Mouse (Mus musculus) CD4-positive, CD25-positive, alpha-beta regulatory T cell, adult 4 months (primary cell): ENCODE measurements around the gene Slc12a4. TPM values are rescaled to one million over a fixed set of nuclear protein-coding genes. Genes with fewer than 3 reads are reported as not detected.
A peak's percentile ranks its signal among the peaks of the same experiment; 100 is the strongest.

Experiments used
- ATAC-seq: one replicate; pipeline ENCODE4 v1.8.0; 2017
- polyA plus RNA-seq, 2 experiments: library from polyadenylated mRNA; unstranded; fragments of 100-300 nt; shearing (Covaris generic); gene quantifications; one replicate each; pipeline ENCODE4 v1.2.1; 2017

The Slc12a4 gene
- polyA plus RNA-seq, 2 experiments from 2014 or later, result 4.5 to 7.2 TPM

DNA sequence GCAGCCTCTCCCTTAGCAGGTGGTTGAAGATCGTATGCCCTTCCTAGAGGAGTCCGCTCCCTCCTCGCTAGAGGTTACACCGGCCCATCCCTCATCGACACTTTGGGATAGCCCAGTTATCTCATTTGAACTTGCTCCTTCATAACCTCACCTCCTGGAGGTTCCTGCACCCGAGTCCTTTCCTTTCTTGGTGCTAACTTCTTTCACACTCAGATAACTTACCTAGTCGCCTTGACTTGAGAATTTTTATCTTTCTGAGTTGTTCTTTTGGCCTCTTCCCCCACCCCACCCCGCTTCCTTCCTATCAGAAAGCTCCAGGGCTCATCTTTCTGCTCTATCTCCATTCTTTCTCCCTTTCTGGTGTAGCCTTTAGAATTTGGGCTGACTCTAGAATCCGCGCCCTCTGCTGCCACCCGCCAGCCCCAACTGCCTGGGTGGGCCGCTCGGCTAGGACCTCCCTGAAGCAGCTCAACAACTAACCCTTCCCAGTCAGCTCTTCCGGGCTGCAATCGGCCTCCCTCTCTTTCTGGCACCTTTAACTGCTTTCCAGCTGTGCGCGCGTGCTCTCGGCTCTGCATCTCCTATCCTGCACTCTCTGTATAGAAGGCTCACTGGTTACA is 905 bp upstream of the Slc12a4 start:
- ATAC-seq, result no peak

DNA sequence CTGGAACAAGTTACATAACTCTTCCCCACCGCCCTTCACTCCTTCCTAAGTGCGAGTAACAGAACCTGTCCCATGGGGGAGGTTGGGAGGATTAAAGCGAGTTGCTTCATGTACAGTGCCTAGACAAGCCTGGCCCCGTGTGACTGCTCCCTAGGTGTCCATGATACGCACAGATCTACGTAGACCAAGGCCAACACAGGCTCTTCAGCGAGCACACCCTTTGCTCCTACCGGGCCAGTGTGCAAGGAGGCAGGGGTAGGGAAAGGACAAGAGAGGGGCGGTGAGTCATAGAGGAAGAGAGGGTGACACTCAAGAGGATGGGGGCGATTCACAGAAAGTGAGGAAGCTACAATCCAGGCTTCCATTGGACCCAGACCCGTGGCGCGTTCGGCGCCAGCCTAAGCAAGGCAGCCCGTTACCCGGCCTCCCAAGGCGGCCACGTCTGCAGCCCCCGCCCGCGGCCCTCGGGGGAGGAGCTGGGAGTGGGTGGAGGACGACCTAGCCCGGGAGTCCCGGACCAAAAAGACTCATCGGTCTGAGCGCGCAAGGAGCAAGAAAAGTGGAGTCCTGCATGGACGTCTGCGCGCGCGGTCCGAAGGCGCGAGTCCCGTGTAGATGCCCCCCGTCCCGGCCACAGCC is 512 bp downstream of the Slc12a4 start:
- peak; percentile 76 for ATAC-seq

DNA sequence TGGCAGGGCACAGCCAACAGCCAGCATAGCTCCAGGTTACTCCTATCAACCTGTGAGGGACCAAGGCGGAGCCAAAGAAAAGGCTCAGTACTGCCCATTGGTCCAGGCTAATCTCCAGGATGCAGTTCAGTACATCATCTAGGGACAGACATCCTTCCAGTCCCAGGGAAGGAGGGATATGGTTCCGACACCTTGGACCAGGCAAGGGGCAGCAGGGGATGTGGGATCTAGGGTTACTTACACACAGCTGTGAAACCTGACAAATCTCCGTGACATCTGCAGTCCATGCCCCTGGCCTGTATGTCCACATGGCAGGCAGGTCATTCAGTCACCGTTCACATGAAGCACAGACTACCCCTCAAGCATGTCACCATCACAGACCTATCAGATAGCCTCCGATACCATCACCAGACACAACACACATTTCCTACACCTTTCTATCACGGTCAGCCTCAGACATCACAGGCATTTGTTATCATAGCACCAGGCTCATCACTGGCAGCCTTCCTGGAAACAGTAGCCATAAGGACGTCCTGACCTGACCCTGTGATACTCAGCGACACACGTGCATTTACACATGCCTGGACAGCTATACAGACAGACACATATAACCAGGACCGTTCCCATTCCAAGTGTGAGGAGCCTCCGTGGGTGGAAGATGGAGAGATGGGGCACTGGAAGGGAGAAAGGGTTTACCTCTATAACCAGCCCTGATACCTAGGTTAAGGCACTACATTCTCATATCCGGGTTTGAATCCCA is 1.2 kb downstream of the Slc12a4 start:
- no peak for ATAC-seq

DNA sequence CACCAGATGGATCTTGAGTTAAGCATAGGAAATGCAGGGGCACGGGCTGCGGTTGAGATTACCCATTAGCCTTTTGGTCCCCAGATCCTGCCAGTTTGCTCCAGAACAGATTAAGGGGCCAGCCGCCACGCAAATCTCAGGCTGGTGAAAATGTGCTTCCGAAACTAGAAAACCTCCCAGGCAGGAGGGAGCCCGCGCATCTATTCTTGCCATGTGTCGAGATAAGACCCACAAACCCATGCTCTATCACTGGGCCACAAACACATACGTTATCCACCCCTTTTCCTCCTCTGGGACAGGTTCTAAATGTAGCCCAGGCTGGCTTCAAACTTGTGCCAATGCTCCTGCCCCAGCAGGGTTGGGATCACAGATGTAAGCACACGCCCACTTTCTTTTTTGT is 4.4 kb downstream of the Slc12a4 start:
- no peak for ATAC-seq

DNA sequence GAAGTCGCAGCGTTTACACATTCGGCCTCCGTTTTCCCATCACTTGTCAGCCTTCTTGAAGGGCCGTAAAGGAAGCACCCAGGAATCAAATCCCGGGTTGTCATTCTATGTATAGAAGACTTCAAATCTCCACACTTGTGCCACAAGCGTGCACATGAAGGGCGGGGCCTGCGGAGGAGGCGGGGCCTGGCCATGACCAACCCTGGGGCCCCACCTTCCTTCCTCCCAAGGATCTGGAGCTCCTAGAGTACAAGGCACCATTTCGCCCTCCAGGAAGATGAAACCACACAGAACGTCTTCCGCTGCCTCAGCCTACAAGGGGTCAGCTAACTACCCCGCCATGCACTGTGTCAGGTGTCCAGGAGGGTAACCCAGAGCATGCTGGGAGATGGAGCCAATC is 4.8 kb downstream of the Slc12a4 start:
- no peak for ATAC-seq

DNA sequence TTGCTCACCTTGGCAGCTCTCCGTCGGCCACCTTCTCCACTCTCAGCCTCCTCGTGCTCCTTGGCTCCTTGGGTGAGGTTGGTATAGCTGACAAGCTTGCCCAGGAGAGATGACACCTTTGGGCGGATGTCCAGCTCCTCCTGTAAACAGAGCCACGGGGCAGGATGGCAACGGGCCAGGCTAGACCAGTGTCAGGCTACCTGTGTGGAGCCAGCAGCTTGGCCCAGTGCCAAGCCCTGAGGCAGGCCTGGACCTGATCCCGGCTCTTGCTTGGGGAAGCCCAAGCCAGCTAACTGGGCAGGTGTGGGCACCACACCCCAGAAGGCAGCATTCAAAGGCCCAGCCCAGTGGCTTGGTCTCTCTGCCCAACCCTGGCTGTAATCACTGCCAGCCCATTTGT is 6.5 kb downstream of the Slc12a4 start:
- ATAC-seq, result no peak

DNA sequence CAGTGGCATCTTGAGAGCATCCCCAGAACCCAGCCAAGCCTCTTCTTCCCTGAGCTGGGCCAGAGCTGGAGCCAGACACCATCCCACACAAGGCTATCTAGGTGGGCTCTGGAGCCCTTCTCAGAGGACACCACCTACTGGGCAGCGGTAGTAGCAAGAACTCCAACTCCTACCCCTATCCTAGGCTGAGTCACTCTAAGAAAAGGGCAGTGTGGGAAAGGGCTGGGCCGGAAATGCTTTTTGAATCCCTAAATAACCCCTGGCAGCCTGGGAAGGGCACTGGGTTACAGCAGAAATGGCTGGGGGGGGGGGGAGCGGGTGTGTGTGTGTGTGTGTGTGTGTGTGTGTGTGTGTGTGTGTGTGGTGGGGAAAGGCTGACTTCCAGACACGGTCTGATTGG is 8.1 kb downstream of the Slc12a4 start:
- ATAC-seq, result no peak

DNA sequence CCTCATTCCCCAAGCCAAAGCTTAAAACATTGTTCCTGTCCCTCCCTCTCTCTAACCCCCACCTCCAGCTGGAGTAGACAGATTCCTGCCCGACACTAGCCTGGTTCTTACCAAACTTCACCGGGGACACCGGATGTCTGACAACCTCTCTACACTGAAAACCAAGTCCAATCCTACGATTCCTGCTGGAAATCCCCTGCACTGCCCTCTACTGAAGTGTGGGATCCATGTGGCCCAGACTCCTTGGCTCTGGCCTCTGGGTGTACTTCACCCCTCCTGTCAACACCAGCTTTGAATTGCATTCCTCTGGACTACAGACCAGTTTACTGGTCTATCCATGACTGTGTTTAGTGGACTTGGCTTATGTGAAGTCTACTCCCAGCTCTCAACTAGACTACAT is 9.3 kb downstream of the Slc12a4 start:
- no peak for ATAC-seq

DNA sequence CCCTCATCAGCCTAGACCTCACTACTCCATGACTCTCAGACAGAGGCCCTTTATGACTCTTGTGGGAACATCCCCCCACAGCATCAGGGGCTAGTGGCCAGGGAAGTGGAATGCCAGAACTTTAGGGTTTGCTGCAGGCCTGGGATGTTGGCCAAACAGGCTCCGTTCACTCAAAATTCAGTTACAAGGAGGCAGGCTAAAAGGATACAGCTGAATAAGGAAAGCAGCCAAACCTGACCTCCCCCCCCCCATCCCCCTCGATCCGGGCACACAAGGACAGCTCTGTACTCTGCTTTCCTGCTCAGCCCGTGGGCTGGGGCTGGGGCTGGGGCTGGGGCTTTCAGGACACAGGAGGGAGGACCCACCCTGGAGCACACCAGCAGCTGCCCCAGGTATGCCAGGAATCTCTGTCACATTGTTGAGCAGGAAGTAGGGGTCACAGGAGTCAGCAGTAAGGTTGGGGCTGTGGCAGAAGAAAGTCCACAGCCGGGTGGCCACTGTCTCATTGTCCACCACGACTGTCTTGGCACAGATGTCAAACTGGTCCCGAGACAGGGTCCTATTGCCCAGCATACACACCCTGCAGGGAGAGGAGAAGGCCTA is 14.7 kb downstream of the Slc12a4 start:
- no peak for ATAC-seq

DNA sequence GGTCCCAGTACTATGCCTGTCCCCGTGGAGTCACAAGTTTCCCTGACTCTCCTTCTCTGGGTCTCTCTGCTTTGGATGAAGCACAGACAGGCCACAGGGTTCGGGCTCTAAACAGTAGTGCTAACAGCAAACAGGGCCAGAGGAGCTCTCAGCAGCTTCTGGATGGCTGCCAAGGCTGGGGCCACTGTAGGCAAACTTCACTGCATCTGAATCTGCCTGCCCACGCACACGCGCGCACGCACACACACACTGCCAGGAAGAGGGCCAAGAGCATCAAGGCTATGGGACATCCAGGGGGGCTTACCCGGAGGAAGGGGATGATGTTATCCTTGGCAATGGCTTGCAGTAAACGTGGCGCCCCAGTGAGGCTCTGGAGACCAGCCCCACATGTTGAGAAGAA is 16.5 kb downstream of the Slc12a4 start:
- ATAC-seq, result no peak

DNA sequence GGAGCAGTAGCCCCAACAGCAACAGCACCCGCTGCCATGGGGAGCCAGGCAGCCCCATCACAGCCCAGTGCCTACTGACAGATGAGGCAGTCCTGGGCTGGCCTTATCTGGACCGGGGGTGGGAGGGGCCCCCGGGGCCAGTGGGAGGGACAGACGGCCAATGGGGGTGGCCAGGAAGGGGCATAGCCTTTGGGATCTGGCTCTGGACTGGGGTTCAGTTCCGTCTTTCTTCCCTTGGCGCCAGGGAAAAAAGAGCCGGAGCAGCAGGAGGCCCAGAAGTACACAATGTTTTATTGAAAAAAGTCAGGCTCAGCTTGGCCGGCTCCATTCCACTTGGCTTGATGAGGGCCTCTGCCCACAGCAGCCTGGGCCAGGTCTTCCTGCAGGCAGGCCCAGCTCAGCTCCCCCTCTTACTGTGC is 22.6 kb downstream of the Slc12a4 start, which contains the start of gene Lcat:
TSS of gene Lcat (minus strand) at position 62 of the 419 bp plus-strand sequence.
- ATAC-seq, result no peak

DNA sequence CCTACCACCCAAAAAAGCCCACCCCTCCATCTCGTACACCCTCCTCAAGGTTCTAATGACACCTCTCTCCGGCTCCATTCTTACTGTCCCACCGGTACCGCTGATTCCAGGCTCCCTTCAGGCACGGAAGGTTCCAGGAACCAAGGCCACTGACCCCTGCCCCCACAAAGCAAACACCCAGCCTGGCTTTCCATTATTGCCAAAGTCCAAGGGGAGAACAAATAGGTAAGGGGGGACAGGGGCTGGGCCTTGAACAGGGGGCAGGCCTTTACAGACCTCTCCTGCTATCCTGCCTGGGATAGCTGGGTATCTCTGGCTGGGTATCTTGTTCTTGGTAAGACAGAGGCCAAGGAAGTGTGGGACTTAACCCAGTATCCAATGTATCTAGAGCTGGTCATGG is 23.4 kb downstream of the Slc12a4 start:
- ATAC-seq, result no peak

DNA sequence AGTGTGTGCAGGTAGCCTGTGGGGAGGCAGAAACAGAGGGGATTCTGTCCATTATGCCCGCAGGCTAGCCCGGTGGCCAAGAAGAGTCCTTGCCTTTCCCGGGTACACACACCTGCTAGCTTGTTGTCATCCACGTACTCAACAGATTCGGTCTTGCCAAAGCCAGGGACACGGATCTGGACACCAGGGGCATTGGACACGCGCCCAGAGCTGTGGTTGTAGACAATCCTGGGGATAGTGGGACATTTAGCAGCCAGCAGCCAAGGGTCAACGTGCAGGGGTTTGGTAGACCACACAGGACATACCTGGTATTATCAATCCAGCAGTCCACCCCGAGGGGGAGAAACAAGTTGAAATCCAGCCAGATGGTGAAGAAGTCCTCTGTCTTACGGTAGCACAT is 23.9 kb downstream of the Slc12a4 start:
- no peak for ATAC-seq

DNA sequence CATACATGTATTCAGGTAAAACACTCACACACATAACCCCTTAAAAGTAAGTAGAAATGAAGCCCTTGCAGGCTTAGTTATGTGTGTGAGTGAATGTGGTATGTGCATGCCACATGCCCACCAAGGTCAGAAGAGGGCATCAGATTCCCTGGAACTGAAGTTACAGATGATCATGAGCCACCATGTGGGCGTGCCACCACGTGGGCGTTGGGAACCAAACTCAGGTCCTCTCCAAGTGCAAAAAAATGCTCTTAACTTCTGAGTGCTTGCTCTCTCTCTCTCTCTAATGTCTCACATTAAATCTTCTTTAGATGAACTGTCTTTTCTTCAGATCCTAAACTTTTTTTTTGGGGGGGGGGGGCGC is 27.6 kb downstream of the Slc12a4 start, which contains the start of gene Psmb10:
TSS of gene Psmb10 (minus strand) at position 139 of the 364 bp plus-strand sequence.
- ATAC-seq, result peak; percentile 21

DNA sequence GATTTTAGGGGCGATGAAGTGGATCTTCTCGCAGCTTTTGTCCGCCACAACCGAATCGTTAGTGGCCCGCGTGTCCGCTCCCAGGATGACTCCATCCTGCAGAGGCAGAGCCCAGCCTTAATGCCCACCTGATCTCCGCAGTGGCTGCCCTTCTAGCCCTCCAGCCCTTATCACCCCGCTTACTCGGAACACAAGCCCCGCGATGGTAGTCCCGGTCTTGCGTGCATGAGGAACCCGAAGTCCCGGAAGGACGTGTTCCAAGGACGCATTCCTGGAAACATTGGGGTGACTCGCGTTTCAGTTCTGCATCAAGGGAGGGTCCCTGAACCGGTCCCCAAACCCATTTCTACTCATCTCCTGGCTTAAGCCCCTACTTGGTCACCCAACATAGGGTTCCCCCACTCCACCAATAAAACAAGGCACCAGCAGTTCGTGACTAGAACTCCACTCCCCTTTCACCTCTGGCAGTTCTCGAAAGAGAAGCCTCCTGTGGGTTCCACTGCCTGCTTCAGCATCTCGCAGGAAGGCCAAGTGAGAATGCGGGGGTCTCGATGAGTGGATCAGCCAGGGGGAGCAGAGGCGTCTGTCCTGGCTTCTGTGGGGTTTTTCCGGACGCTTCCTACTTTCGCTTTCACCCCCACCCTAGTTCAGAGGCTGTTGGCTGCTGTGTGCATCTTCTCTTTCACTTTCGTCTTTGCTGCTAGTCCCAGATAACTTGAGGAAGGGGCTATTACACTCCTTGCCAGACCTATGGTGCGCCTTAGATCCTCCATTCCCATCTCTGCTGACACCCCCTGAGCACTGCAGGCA is 28.2 kb downstream of the Slc12a4 start:
- ATAC-seq, result peak; percentile 90

DNA sequence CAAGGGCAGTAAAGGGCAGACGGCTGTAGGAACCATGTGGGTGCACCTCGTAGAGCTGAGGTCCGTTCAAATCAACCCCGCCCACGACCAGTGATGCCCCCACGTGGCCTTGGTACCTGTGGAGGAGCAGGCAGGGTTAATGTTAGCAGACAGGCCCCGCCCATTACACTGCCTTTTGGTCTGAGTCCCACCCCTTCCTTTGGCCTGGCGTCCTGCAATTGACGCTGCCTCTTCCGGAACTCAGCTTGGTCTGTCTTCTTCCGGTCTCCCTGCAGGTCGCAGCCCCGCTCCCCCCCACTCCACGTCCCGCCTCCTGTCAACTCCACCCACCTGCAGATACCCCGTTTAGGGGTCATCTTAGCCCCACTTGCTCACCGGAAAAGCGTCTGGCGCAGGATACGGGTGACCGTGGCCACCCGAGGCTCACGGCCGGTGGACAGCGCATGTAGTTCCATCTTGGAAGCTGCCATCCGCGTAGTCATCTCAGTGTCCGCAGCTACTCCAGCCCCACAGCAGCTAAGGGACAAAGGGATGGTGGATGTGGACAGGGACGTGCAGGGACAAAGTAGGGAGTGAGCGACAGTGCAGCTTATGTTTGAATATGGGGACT is 28.9 kb downstream of the Slc12a4 start:
- peak; percentile 48 for ATAC-seq

DNA sequence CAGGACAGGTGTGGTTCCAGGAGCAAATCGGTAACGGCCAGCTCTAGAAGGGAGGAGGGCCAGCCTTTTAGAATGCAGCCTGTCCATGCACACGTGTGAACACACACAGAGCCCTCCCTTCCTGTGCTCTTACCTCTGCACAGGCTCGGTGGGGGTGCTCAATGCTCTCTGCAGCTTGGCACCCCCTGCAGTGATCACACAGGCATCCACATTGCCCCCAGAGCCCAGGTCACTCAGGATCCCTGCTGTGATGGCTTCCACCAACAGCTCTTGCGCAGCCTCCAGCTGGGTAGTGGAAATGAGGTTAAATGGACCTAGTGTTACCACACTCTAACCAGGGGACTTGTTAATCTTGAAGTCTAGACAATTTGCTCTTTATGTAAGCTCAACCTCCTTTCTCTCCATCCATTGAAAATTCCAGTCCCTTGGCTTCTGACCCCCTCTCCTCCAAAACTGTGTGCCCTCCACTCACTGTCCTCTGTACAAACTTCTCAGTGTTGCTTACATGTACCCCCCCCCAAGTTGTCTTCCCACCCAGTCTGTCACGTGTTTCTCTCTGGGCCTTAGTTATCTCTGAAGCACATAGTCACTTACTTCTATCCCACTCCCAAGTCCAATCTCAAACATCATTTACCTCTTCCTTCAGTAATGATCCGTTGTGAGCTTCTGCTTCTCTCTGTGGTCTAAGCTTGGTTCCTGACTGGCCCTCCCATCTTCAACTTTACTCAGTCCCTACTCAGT is 29.9 kb downstream of the Slc12a4 start:
- ATAC-seq, result no peak

DNA sequence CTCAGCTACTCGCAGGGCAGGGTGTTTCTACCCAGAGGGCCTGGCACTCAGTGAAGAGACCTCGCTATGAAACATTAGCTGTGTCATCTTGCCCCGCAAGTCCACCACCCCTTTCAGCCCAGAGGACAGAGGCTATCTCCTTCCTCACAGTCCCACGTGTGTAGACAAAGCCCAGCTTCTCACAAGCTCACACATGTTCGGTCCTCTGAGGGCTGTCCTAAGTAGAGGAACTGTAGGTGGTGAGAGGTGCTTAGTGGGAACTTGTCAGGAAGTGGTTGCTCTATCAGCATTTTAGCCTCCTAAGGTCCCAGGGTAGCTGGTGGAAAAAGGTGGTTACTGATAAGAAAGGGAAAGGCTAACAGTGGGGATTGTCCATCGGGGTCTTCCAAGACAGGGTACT is 30.8 kb downstream of the Slc12a4 start:
- ATAC-seq, result no peak

DNA sequence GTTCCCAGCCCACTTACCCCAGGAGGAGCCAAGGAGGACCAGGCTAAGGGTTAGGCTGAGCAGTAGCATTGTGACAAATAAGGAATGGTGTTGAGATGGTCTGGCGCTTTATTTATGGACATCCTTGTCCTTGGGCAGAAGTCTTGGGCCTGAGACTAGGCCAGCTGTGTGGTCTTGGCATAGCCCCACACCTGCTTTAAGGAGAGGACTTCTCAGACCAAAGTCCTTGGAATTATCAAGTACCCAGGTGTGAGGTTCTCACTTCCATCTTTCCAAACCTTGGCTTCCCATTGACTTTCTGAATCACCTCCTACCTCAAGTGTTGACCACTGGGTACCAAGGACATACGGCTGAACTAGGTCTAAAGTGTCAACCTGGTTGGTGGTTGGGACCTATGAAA is 32.1 kb downstream of the Slc12a4 start, which contains the start of gene Ctrl:
TSS of gene Ctrl (minus strand) at position 101 of the 400 bp plus-strand sequence.
- ATAC-seq, result no peak

DNA sequence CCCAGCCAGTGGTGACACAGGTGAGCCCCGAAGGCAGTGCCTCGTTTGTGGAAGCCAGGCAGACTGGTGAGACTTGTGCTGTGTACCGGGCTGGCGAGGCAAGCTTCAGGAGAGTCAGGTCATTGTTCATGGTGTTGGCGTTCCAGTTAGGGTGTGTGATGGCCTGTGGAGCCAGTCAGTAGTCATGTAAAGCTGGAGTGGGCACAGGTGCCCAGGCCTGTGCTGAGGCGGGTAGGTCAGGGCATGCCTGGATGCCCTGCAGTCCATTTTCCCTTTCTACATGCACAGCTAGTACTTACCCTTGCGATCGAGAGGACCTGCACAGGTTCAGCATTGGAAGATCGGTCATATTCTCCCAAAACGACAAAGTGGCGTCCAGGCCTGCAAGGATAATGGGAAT is 33.4 kb downstream of the Slc12a4 start:
- ATAC-seq, result no peak

DNA sequence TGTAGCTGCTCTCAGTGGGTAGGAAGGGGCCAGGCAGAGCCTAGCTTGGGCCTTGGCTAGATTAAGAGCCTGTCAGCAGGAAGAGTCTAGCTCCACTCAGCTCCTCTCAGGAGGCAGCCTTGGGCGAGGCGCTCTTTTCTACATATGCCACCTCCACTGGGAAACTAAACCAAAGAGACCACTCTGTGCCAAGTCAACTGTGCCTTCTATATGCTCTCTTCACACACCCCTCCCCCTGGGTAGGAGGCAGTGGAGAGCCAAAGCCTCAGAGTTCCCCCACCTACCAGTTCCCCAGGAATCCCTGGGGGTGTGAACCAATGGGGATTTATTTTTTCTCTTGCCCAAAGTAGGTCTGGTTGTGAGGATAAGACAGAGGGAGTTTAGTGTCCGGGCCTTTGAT is 34.6 kb downstream of the Slc12a4 start:
- no peak for ATAC-seq
